Mouse (Mus musculus) heart, postnatal 25 days (tissue): ENCODE results near the gene Rer1. TPM values are rescaled to one million over a fixed set of nuclear protein-coding genes. Genes with fewer than 3 reads are reported as not detected.
A peak's percentile ranks its signal among the peaks of the same experiment; 100 is the strongest.

ENCODE experiments used
- DNase-seq: peaks from one replicate; pipeline ENCODE4 v3.0.0; 2022; ENCODE audit warnings: low spot score
- intact Hi-C: fragments of 180-260 bp; cut with DNase I; formaldehyde crosslinking; loops from one replicate; pipeline ENCODE4 v1.15.1; 2025
- total RNA-seq, 2 experiments: library from RNA; stranded (reverse); gene quantifications; 2 replicates each; pipeline ENCODE4 v1.2.3; 2021

The Rer1 gene
- total RNA-seq, 2 experiments from 2014 or later, result 66.1 to 68.7 TPM

DNA sequence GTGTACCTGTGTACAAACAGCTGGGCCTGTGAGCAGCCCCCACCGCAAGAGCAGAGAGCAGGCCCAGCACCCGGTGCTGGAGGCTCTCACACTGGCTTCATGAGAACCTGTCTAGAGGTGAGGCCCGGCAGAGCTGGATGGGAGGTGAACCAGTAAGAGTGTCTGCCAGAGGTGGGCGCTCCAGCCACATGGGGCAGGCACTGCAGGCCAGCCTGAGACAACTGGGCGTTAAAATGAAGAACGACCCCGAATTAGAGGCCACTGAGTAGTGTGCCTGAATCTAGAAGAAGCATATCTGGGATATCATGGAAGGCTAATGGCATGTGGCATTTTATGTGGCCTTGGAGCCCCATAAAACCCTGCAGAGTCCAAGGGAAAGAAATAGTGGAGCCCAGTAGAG lies 33.9 kb upstream of the Rer1 start:
- no peak for DNase-seq
- intact Hi-C loops, result loop anchor here (10.0 kb wide), 1 partner anchor 125 kb away; the partner anchor contains the start of gene Faap20

- no peak for DNase-seq
- intact Hi-C loops, result no loop called here
Measured at GRCm38 (mm10) chr4:155118278-155118677, 32.1 kb upstream of the Rer1 start.

GRCm38 (mm10) chr4:155117396-155117978 lies 31.3 kb upstream of the Rer1 start:
- DNase-seq, result no peak
- intact Hi-C loops, result no loop called here

DNA sequence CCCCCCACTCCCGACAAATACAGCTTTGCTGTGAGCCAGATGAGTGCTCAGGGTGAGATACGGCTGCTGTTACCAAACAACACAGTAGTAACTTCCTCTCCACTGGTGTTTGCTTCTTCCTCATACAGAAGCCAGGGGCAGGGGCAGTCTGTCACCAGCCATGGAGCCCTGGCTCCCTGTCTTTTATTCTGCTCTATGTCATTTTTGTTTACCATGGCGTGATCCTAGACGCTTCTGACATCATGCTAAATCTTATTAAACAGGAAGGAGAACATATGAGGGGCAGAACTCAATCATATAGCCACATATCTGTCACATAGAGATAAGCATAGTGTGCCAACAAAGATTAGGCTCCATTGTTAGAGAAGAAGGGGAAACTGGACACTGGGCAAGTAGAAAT lies 30.4 kb upstream of the Rer1 start:
- intact Hi-C loops, result no loop called here
- no peak for DNase-seq

- intact Hi-C loops, result no loop called here
- no peak for DNase-seq
Measured at GRCm38 (mm10) chr4:155113766-155114410, 27.7 kb upstream of the Rer1 start.

DNA sequence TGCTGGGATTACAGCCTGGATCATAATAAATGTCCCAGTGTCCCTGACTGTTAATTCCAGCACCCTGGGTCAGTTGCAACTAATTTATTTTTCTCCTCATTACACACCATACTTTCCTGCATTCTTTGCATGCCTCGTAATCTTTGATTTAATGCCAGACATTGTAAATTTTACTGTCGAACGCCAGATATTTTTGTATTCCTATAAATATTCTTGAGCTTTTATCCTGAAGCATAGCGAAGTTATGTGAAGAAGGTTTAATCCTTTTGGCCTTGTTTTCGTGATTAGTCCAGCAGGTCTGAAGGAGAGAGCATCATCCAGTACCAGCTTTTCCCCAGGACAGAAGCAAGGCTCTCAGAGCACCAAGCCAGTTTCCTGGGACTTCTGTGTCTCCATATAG lies 23.3 kb upstream of the Rer1 start:
- no peak for DNase-seq
- intact Hi-C loops, result no loop called here

DNA sequence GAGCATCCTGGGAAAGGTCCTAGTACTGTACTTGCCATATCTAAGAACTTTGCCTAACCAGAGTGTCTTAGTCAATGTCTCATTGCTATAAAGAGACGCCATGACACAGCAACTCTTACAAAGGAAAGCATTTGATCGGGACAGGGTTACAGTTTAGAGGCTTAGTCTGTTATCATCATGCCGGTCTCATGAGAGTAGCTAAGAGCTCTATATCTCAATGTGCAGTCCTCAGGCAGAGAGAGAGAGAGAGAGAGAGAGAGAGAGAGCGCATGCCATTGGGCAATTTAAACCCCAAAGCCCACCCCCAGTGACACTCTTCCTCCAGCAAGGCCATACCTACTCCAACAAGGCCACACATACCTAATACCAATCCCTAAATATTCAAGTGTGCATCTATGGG lies 21.7 kb upstream of the Rer1 start:
- intact Hi-C loops, result no loop called here

DNA sequence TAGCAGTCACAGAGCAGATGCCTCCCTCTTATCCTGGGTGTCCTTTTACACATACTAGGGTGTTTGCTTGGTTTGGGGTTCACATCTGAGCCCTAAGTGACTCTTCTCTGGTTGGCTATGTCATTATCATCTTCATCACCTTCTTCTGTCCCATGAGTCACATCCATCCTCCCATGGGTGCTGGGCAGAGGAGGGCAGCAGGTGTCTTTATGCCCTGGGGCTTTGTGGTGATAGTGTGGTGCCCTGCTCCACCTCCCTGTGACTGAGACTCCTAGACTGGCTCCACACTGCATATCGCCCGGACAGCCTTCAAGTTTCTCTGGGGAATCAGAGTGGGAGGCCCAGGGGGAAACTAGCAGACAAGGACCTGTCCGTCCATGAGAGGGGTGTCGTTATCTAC lies 12.4 kb upstream of the Rer1 start:
- intact Hi-C loops, result no loop called here
- no peak for DNase-seq

More for the DNA sequence above, 21.7 kb upstream of the Rer1 start:
- DNase-seq, result no peak

- intact Hi-C loops, result no loop called here
- DNase-seq, result no peak
Measured at GRCm38 (mm10) chr4:155097452-155097851, 11.3 kb upstream of the Rer1 start.

- no peak for DNase-seq
- intact Hi-C loops, result loop anchor here (1.0 to 2.0 kb wide), 2 partner anchors 153 to 213 kb away; partner anchors contain the start of gene Faap20
Measured at GRCm38 (mm10) chr4:155095967-155096366, 9.8 kb upstream of the Rer1 start.

- DNase-seq, result peak; percentile 70
- intact Hi-C loops, result loop anchor here (1.0 to 2.0 kb wide), 2 partner anchors 154 to 213 kb away; partner anchors contain the start of gene Faap20
Measured at GRCm38 (mm10) chr4:155095238-155095900, 9.2 kb upstream of the Rer1 start.

- DNase-seq, result no peak
- intact Hi-C loops, result loop anchor here (2.0 kb wide), 1 partner anchor 214 kb away; no protein-coding TSS in a partner anchor
Measured at GRCm38 (mm10) chr4:155094565-155094964, 8.4 kb upstream of the Rer1 start.

- no peak for DNase-seq
- intact Hi-C loops, result loop anchor here (2.0 kb wide), 1 partner anchor 215 kb away; no protein-coding TSS in a partner anchor
Measured at GRCm38 (mm10) chr4:155093431-155094149, 7.4 kb upstream of the Rer1 start.

GRCm38 (mm10) chr4:155092718-155093430 lies 6.7 kb upstream of the Rer1 start:
- DNase-seq, result no peak
- intact Hi-C loops, result no loop called here

GRCm38 (mm10) chr4:155090688-155091449 lies 4.7 kb upstream of the Rer1 start:
- intact Hi-C loops, result no loop called here
- no peak for DNase-seq

- intact Hi-C loops, result no loop called here
Measured at GRCm38 (mm10) chr4:155090147-155090546, 4.0 kb upstream of the Rer1 start.

GRCm38 (mm10) chr4:155089241-155089640 lies 3.1 kb upstream of the Rer1 start:
- DNase-seq, result no peak
- intact Hi-C loops, result loop anchor here (5.0 kb wide), 1 partner anchor 538 kb away; no protein-coding TSS in a partner anchor

More at GRCm38 (mm10) chr4:155090147-155090546, 4.0 kb upstream of the Rer1 start:
- no peak for DNase-seq

GRCm38 (mm10) chr4:155085206-155086107 lies 725 bp downstream of the Rer1 start:
- intact Hi-C loops, result loop anchor here (5.0 kb wide), 1 partner anchor 542 kb away; no protein-coding TSS in a partner anchor
- DNase-seq, result no peak
